Mouse (Mus musculus) CD8-positive naive resting alpha-beta T cell, adult 2 months (primary cell): Measurements from ENCODE around the gene Pgpep1l.
A peak's percentile ranks its signal among the peaks of the same experiment; 100 is the strongest.

Source experiments
- DNase-seq, 2 experiments: peaks; one replicate each; pipeline ENCODE4 v3.0.0; 2022; ENCODE audit warnings: low read depth in 2 of 2, low spot score in 2 of 2

The Pgpep1l gene

GRCm38 (mm10) chr7:68264028-68264453 is at the start of gene Pgpep1l:
Pgpep1l (minus strand) TSS chr7:68264233.
- peak in 1 of 2 experiments; percentile 32 for DNase-seq

GRCm38 (mm10) chr7:68313038-68313782 is 49.2 kb upstream of the Pgpep1l start:
- DNase-seq: no peak

GRCm38 (mm10) chr7:68312395-68312794 is 48.4 kb upstream of the Pgpep1l start:
- DNase-seq: no peak

- no peak for DNase-seq
Measured at GRCm38 (mm10) chr7:68311469-68311868, 47.4 kb upstream of the Pgpep1l start.

GRCm38 (mm10) chr7:68306756-68307155 is 42.7 kb upstream of the Pgpep1l start:
- DNase-seq: no peak

- DNase-seq: no peak
Measured at GRCm38 (mm10) chr7:68305781-68306575, 41.9 kb upstream of the Pgpep1l start.

GRCm38 (mm10) chr7:68303685-68304084 is 39.7 kb upstream of the Pgpep1l start:
- no peak for DNase-seq

GRCm38 (mm10) chr7:68302586-68303433 is 38.8 kb upstream of the Pgpep1l start:
- peak; percentile 71 to 72 for DNase-seq

GRCm38 (mm10) chr7:68301160-68301559 is 37.1 kb upstream of the Pgpep1l start:
- DNase-seq: no peak

- DNase-seq: peak in 1 of 2 experiments; percentile 13
Measured at GRCm38 (mm10) chr7:68298381-68299076, 34.5 kb upstream of the Pgpep1l start.

- DNase-seq: no peak
Measured at GRCm38 (mm10) chr7:68296487-68296886, 32.5 kb upstream of the Pgpep1l start.

- no peak for DNase-seq
Measured at GRCm38 (mm10) chr7:68293997-68294789, 30.2 kb upstream of the Pgpep1l start.

GRCm38 (mm10) chr7:68291603-68292002 is 27.6 kb upstream of the Pgpep1l start:
- no peak for DNase-seq

- no peak for DNase-seq
Measured at GRCm38 (mm10) chr7:68289081-68289480, 25.0 kb upstream of the Pgpep1l start.

GRCm38 (mm10) chr7:68288000-68288399 is 24.0 kb upstream of the Pgpep1l start:
- peak in 1 of 2 experiments; percentile 31 for DNase-seq

- DNase-seq: peak in 1 of 2 experiments; percentile 11
Measured at GRCm38 (mm10) chr7:68287582-68287981, 23.5 kb upstream of the Pgpep1l start.

GRCm38 (mm10) chr7:68286526-68287481 is 22.8 kb upstream of the Pgpep1l start:
- peak; percentile 71 to 78 for DNase-seq

- DNase-seq: peak; percentile 68 to 80
Measured at GRCm38 (mm10) chr7:68285851-68286298, 21.8 kb upstream of the Pgpep1l start.

GRCm38 (mm10) chr7:68283776-68284175 is 19.7 kb upstream of the Pgpep1l start:
- peak; percentile 69 to 71 for DNase-seq
